Mouse (Mus musculus) E14TG2a.4 (cell line): ENCODE results near the gene Rgs12.

ENCODE experiments used
- H3K27me3 ChIP-seq: 2 replicates; pipeline ENCODE4 v1.6.1; 2014; ENCODE audit warnings: low read length, control low read depth; ENCODE audit not compliant: insufficient read depth
- H3K36me3 ChIP-seq: 2 replicates; pipeline ENCODE4 v1.6.1; 2014; ENCODE audit warnings: low read length, control low read depth; ENCODE audit not compliant: insufficient read depth
- H3K4me1 ChIP-seq: replicated peaks from 2 replicates; pipeline ENCODE4 v1.6.1; 2014; ENCODE audit warnings: low read depth, low read length, control low read depth
- H3K4me3 ChIP-seq: replicated peaks from 2 replicates; pipeline ENCODE4 v1.5.1; 2014; ENCODE audit warnings: mild to moderate bottlenecking, low read length
- H3K9me3 ChIP-seq: 2 replicates; pipeline ENCODE4 v1.6.1; 2014; ENCODE audit warnings: low read length, control low read depth
- CTCF ChIP-seq: conservative IDR thresholded peaks from 2 replicates; pipeline ENCODE4 v1.5.1; 2014; ENCODE audit warnings: low read length
- NANOG ChIP-seq: IDR thresholded peaks from 2 replicates; pipeline ENCODE4 v1.6.1; 2014; ENCODE audit warnings: borderline replicate concordance, low read length, mixed read lengths
- POU5F1 ChIP-seq: IDR thresholded peaks from 2 replicates; pipeline ENCODE4 v1.6.1; 2014; ENCODE audit warnings: low read length, borderline replicate concordance

Gene Rgs12

DNA sequence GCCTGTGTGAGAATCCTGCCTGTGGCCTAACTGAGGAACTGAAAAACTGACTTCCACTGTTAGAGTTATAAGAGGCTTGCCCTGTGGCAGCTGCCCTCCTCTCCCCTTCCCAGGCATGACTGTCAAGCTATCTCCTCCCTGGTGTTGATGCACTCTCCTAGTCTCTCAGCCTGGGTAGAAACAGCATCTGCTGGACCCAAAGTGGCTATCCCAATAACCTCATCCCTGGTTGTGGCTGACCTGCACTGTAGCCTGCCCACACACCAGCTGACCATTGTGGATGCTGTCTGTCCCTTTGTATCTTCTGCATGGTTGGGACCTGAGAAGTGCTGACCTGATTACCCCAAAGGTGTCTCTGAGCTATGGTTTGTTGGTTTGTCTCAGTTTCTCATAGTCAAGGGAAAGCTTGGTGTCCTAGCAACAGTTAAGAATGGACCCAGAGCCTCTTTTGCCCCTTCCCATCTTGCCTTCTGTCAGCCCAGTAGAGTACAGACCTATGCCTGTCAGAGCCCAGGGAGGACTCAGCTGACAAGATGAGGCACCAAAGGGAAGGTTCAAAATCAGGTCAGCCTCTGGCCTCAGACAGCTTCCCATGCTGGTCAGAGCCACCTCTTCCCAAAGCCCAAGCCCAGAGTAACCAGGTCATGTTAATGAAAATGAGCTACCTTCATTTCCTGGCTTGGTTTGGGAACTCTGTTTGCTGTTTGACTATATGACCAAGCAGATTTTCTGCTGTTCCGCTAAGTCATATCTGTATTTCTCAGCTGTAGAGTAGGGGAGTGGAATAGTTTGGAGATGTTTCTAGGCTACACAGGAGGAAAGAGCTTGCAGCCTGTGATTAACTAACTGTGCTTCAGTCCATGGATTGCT, 39.4 kb upstream of the Rgs12 start:
- TF ChIP-seq NANOG = no peak
- TF ChIP-seq CTCF = no peak
- no peak for TF ChIP-seq POU5F1
- Histone ChIP-seq H3K4me1 (peaks cover 21% of the 10 kb centered on the region), H3K27me3 (no peaks in the 10 kb centered on the region)

DNA sequence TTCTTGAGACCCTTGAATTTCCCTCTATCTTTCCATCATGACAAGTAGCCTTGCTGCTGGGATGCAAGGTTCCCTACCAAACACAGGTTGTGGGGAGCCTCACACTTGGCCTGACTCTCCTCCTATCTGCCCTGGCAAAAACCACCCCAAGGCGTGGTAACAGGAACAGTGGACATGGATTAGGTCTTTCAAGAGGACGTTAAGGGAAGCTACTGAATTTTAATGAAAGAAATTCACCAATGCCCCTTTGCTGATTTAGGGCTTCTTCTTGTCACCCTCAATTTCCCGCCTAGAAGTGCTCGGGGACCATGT, 38.8 kb upstream of the Rgs12 start:
- H3K4me1 ChIP-seq = peaks cover 21% of the 10 kb centered on the region
- no peaks in the 10 kb centered on the region for H3K9me3 ChIP-seq
- TF ChIP-seq CTCF (no peak), NANOG (no peak), POU5F1 (no peak)

More for the DNA sequence above, 39.4 kb upstream of the Rgs12 start:
- peaks cover 61% of the 10 kb centered on the region for H3K36me3 ChIP-seq
- no peak overlapping the region for H3K4me3 ChIP-seq
- no peaks in the 10 kb centered on the region for H3K9me3 ChIP-seq

DNA sequence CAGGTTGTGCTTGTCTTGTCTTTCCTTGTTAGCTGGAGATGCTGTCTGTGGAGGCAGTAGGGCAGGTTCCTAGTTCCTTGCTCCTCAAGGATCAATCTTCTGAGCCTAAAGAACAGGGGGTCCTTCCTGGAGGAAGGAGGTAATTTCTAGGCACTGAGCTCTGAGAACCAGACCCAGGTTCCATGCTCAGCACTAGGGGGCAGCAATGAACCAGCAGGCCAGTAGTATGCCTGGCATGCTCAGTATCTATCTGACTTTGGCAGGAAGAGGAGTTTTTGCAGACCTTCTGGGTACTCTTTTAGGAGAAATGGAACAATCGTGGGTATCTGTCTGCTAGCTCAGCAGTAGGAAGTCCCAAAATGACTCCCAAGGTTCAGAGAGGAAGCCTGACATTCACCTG, 33.4 kb upstream of the Rgs12 start:
- TF ChIP-seq NANOG (no peak), CTCF (peak; percentile 65)
- peaks cover 12% of the 10 kb centered on the region; the same call in 1 of the 2 replicates for H3K4me1 ChIP-seq
- no peaks in the 10 kb centered on the region for H3K27me3 ChIP-seq
- H3K36me3 ChIP-seq = peaks cover 3% of the 10 kb centered on the region
- H3K4me3 ChIP-seq = no peak overlapping the region
- H3K9me3 ChIP-seq = no peaks in the 10 kb centered on the region

More for the DNA sequence above, 38.8 kb upstream of the Rgs12 start:
- Histone ChIP-seq H3K27me3 (no peaks in the 10 kb centered on the region), H3K4me3 (no peak overlapping the region), H3K36me3 (peaks cover 56% of the 10 kb centered on the region)

DNA sequence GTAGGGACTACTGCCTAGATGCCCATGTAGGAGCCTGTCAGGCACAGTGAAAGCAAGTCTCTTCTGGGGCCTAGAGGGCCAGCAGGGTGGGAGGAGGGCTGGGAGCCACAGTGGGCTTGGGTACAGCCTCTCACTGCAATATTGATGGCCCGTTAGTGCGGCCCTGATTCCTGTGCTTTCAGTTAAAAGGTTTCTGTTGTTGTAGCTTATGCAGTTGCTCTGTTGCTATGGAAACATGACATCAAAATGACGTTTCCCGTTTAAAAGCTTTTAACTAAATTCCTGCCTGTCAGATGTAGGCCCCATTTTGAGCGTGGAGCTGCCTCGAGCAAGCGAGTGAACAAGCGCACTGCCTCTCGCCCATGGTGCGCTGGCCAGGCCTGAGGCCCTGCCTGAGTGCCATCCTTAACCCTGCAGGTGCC, 32.0 kb upstream of the Rgs12 start:
- H3K4me1 ChIP-seq = peaks cover 12% of the 10 kb centered on the region; the same call in 1 of the 2 replicates
- no peaks in the 10 kb centered on the region; the same call in 1 of the 2 replicates for H3K36me3 ChIP-seq
- H3K27me3 ChIP-seq = no peaks in the 10 kb centered on the region
- TF ChIP-seq POU5F1 (no peak), NANOG (no peak), CTCF (no peak)
- no peaks in the 10 kb centered on the region for H3K9me3 ChIP-seq
- peak overlapping the region; percentile 29; the same call in 1 of the 2 replicates for H3K4me3 ChIP-seq

DNA sequence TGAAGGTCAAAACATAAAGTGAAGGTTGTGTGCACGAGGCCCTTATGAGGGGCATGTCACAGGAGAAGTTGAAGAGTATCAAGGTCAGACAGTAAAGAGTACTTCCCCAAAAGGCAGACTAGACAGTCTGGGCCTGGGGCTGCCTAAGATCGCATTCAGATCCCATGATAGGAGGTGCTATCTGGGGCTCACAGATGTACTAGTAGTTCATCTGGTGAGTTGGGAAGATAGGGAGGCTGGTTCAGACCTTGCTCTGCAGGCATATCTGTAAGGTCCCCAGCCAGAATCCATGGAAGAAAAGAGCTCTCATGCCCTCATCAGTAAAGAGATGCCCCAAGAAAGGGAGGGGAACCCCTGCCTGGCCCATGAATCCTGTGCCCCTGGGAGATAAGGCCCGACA, 30.5 kb upstream of the Rgs12 start:
- H3K9me3 ChIP-seq = no peaks in the 10 kb centered on the region
- no peaks in the 10 kb centered on the region for H3K36me3 ChIP-seq
- no peaks in the 10 kb centered on the region for H3K27me3 ChIP-seq
- H3K4me3 ChIP-seq = no peak overlapping the region
- TF ChIP-seq NANOG = no peak
- TF ChIP-seq POU5F1 = no peak
- TF ChIP-seq CTCF = no peak
- peaks cover 12% of the 10 kb centered on the region; the same call in 1 of the 2 replicates for H3K4me1 ChIP-seq

DNA sequence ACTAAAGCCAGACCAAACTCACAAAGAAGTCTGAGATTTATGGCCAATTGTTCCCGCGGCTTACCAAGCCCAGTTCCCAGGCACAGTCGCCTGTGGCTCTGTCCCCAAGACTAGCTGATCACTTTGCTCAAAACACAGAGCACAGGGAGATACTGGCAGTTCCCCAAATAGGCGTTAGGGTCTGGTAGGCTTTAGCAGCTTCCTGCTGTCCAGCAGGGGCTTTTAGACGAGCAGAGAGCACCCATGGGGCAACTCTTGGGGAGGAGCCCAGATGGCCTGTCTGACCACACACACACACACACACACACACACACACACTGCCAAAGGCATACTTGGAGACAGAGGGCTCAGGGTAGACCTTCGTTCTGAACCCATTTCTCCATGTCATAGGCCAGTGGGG, 26.7 kb upstream of the Rgs12 start:
- TF ChIP-seq POU5F1 = no peak
- TF ChIP-seq NANOG = no peak
- TF ChIP-seq CTCF = no peak
- Histone ChIP-seq H3K36me3 (no peaks in the 10 kb centered on the region), H3K9me3 (no peaks in the 10 kb centered on the region), H3K27me3 (no peaks in the 10 kb centered on the region), H3K4me1 (peaks cover 1% of the 10 kb centered on the region; the same call in 1 of the 2 replicates), H3K4me3 (no peak overlapping the region)

DNA sequence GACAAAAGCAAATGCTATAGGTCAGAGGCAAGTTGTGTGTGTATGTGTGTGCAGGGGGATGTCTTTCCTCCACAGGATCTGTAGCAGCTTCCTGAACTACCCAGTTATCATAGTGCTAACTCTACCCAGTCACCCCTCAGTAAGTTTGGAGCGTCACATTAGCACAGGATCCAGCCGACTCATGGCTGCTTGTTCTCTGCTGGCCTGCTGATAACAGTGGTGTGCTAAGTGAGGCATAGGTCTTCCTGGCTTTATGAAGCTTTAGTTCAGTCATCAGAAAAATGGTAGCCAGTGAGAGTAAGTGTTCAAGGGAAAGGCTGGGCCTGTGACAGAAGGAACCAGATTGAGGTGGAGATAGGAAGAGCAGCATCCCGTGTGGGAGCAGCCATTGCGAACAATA, 25.3 kb upstream of the Rgs12 start:
- H3K27me3 ChIP-seq = no peaks in the 10 kb centered on the region
- no peaks in the 10 kb centered on the region for H3K9me3 ChIP-seq
- no peak for TF ChIP-seq POU5F1

DNA sequence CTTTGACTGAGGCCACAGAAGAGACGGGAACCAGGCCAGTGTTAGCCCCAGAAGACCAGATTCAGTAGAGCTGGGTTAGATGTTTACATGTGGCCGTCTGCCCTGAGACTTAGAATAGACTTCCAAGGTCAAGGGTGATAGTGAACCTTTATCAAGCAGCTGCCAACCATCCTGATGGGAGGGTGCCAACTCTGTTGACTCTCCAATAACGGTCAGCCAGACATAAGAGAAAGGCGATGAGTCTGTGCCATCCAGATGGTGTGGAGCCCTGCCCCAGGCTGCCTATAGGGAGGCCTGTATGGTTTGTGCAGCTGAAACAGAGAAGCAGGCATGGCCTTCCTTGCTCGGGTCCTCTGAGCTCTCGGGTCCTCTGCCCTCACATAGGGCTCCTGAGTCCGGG, 24.7 kb upstream of the Rgs12 start:
- Histone ChIP-seq H3K9me3 (no peaks in the 10 kb centered on the region), H3K27me3 (no peaks in the 10 kb centered on the region), H3K4me1 (no peaks in the 10 kb centered on the region), H3K4me3 (no peak overlapping the region), H3K36me3 (no peaks in the 10 kb centered on the region)
- no peak for TF ChIP-seq POU5F1
- no peak for TF ChIP-seq CTCF
- no peak for TF ChIP-seq NANOG

More for the DNA sequence above, 25.3 kb upstream of the Rgs12 start:
- Histone ChIP-seq H3K4me1 (no peaks in the 10 kb centered on the region), H3K4me3 (no peak overlapping the region), H3K36me3 (no peaks in the 10 kb centered on the region)

DNA sequence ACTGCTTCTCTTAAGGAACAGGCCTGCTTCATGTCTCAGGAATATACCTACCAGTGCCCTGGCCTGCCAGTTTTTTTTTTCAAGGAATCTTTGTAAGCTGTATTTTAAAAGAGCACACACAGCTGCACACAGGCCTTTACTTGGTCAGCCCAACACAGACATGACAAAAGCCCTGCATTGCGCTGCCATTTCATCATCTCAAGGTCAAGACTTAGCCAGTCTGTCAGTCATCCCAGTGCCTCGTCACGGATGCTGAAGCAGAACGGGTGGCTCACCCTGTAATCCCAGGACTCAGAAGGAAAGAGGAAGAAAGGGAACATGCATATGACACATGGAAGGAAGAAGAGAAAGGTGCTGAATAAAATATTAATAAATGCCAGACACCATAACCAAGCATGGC, 21.6 kb upstream of the Rgs12 start:
- TF ChIP-seq NANOG = no peak
- H3K27me3 ChIP-seq = no peaks in the 10 kb centered on the region; the same call in 1 of the 2 replicates

More for the DNA sequence above, 21.6 kb upstream of the Rgs12 start:
- no peaks in the 10 kb centered on the region for H3K36me3 ChIP-seq
- H3K4me3 ChIP-seq = no peak overlapping the region
- H3K9me3 ChIP-seq = no peaks in the 10 kb centered on the region
- no peaks in the 10 kb centered on the region for H3K4me1 ChIP-seq
